Mouse (Mus musculus) cerebellum, adult (tissue): Measurements from ENCODE around the gene Ccndbp1.
"Not testable (repeated sequence)": the region's sequence is repeated elsewhere in the genome, so short reads cannot be mapped to it uniquely, and the experiment has no call there.

ENCODE experiments used
- ATAC-seq: cut with Nextera tagmentation; 2 replicates; pipeline ENCODE4 v1.9.2; 2017; ENCODE audit warnings: mild to moderate bottlenecking, moderate library complexity, mixed read lengths; ENCODE audit not compliant: insufficient number of reproducible peaks, low FRiP score, low TSS enrichment

Gene Ccndbp1

DNA sequence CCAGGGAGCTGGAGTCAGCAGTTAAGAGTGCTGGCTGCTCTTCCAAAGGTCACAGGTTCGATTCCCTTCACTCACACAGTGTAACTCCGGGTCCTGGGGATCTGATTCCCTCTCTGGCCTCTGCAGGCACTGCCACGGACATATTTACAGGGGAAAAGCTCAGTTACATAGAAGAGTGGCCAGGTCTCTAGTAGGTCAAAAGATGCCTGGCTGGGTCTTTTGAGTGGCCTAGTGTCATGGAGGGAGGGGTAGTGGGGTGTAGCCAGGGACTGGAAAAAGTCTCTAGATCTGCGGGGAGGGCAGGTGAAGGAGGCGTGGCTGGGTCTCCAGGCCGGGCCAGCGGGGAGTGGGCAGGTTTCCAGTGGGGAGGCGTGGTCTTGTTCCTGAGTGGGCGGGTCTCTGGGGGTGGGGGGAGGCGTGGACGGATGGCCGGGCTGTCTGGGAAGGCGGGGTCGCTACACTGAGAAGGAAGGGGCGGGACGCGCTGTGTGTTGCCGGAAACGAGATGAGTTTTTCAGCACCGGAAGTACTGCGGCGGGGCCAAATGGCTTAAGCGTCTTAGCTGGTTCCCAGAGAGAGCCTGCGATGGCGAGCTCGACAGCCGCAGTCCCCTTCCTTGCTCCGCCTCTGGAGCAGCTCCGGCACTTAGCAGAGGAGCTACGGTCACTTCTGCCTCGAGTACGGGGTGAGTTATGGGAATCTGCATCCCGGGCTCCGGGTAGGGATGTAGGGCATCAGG lies at the start of gene Ccndbp1:
Gene Ccndbp1, plus strand, starts transcription at position 479 of the 739 bp plus-strand sequence.
- ATAC-seq = peak; percentile 41; the same call in 1 of the 2 replicates

GRCm38 (mm10) chr2:120959363-120959762 lies 48.8 kb upstream of the Ccndbp1 start:
- ATAC-seq = no peak

DNA sequence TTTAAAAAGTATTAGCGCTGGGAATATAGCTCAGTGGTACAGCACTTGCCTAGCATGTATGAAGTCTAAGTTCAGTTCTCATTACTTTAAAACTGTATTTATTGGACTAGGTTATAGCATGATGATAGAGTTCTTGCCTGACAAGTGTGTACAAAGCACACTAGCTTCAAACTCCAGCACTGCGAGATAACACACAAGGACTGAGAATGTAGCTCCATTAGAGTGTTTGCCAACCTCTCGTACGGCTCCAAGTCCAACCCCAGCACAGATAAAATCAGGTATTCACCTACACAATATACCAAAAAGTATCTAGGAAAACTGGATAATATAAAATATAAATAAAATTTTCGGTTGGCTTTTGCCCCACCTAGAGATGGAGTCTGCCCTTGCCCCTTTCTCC lies 48.4 kb upstream of the Ccndbp1 start:
- no peak for ATAC-seq

DNA sequence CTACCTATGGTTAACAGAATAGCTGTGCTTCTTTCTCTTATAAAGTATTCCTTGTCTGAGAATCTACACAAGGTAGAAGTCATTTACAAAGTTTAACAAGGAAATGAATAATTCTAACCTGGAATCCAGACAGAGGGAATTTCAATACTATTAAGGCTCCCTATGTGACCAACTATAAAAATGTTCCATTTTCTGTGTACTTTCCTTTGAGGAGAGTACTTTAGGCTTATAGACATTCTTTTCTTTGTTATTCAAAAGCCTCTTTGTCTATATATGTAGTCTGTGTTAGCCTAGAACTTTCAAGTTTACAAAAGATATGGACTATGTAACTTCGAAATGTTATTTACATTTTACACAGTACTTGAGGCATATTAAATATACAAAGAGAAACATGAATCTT lies 47.9 kb upstream of the Ccndbp1 start:
- ATAC-seq = no peak

GRCm38 (mm10) chr2:120963110-120963509 lies 45.1 kb upstream of the Ccndbp1 start:
- no peak for ATAC-seq

GRCm38 (mm10) chr2:120965486-120965885 lies 42.7 kb upstream of the Ccndbp1 start:
- ATAC-seq = no peak

DNA sequence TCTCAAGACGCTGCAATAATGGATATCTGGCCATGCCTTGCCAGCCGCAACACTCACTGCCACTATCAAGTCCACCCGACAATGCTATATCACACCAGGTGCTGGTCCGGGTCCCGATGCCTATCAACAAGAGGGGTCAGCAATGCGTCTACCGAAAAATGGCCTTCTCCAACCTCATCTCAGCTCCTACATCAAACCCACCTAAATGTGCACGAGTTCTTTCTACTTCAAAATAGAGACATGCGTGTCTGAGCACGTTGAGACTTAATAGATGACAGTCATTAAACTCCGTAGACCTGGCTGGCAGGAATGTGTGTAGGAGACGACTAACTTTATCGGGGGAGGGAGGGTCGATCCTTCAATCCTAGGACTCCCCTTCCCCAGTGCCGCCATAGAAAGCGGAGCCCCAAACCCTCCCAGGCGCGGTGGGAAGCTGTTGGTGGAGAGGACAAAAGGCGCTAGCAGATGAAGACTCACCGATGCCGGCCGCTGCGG lies 38.1 kb upstream of the Ccndbp1 start:
- peak; percentile 8; the same call in 1 of the 2 replicates for ATAC-seq

DNA sequence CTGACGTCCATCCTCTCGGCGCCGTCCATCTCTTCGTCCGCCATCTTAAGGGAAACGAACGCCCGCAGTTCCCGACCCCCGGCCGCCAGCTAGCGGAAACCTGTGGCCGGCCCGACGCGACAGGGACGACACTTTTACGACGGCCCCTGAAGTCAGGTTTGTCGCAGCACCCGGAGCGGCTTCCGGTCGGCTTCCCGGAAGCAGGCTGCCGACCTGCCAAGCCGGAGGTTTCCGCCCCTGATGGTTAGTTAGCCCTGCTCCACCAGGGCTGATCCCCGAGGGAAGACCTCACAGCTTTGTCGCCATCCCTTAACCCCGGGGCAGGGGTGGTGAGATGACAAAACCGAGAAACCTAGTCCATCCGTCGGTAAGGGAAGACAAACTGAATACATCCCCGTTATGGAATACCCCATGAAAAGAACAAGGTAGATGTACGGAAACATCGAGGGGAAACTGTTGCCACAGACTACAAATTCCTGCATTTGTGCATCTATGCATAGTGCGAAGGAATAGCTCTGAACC lies 37.6 kb upstream of the Ccndbp1 start, which contains the start of gene Ubr1:
Gene Ubr1, minus strand, starts transcription at position 157 of the 522 bp plus-strand sequence.
- peak; percentile 91; the same call in 1 of the 2 replicates for ATAC-seq

- no peak for ATAC-seq
Measured at GRCm38 (mm10) chr2:120971766-120972165, 36.4 kb upstream of the Ccndbp1 start.

- ATAC-seq = not testable (repeated sequence)
Measured at GRCm38 (mm10) chr2:120972257-120972656, 35.9 kb upstream of the Ccndbp1 start.

GRCm38 (mm10) chr2:120972964-120973363 lies 35.2 kb upstream of the Ccndbp1 start:
- ATAC-seq = no peak

GRCm38 (mm10) chr2:120976308-120976707 lies 31.9 kb upstream of the Ccndbp1 start:
- ATAC-seq = no peak

- ATAC-seq = peak; percentile 80
Measured at GRCm38 (mm10) chr2:120976990-120977925, 30.9 kb upstream of the Ccndbp1 start, which contains the start of gene Tmem62. Gene Tmem62 (plus strand): TSS chr2:120977017.

- no peak; the same call in 1 of the 2 replicates for ATAC-seq
Measured at GRCm38 (mm10) chr2:120977926-120978692, 30.1 kb upstream of the Ccndbp1 start.

- ATAC-seq = no peak
Measured at GRCm38 (mm10) chr2:120978693-120979037, 29.5 kb upstream of the Ccndbp1 start.

DNA sequence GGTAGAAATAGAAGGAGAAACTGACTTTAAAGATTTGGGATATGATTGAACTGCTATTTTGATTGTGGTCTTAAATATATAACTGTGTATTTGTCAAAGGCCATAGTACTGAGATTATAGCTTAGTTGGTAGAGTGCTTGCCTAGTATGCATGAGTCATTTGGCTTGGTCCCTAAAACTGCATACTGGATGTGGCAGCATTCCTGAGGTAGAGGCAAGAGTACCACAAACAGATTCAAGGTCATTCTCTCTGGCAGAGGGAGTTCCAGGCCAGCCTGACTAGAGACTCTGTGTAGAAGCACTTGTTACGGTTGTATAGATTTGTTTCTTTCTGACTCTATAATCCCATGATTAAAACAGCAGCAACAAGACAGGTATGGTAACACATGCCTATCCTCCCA lies 28.4 kb upstream of the Ccndbp1 start:
- no peak for ATAC-seq

GRCm38 (mm10) chr2:120980861-120981260 lies 27.3 kb upstream of the Ccndbp1 start:
- no peak for ATAC-seq

GRCm38 (mm10) chr2:120983611-120984010 lies 24.6 kb upstream of the Ccndbp1 start:
- no peak for ATAC-seq

DNA sequence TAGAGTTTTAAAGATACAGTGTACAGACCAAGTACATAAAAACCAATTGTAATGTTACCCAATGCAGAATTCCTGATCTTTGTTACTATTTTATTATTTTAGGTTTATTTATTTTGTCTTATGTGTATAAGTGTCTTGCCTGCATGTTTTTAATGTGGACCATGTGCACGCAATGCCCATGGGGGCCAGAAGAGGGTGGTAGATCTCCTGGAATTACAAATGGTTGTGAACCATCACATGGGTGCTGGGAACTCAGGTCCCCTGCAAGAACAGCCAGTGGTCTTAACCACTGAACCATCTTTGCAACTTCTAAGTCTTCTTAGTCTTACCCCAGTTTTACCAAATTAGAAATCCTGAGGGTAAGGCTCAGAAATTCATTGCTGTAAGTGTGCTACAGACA lies 23.0 kb upstream of the Ccndbp1 start:
- no peak for ATAC-seq

- no peak for ATAC-seq
Measured at GRCm38 (mm10) chr2:120991196-120991595, 17.0 kb upstream of the Ccndbp1 start.
